Mouse (Mus musculus): ENCODE results near the gene Dpp7.

The Dpp7 gene

DNA sequence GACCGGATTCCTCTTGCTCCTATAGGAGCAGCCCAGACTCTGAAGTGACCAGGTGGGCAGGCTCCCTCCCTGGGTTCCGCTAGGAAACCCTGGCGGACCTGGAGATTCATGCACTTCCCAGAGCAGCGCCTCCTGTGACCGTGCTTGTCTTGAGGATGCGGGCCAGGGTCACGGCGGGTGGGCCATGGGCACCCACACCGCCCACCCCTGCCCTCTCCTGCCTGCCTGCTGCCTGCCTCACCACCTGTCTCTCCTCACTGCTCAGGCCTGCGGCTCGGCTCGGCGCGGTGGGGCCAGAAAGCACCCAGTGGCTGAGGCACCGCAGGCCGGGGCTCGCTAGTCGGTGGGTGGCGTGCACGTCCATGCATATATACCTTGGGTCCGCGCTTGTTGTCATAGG, 45.2 kb downstream of the Dpp7 start:
- no peak for DNase-seq (ENCODE audit: low spot score)

DNA sequence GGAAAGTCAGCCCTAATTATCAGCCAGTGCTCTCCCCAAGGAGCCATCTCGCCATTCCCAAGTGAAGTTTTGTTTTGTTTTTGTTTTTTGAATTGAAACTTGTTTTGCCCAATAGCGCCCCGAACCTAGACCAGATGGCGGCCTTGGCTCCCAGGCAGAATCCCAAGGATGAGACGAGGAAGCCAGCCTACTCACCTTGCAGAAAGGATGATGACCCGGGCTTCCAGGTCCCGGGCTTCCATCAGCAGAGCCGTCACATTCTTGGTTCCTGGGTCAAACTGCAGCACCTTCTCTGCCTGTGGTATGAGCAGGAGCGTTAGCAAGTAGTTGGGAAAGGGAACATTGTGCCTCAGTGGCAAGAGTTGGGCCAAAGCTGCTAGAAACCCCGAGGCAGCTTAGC, 46.0 kb downstream of the Dpp7 start:
- DNase-seq (ENCODE audit: low spot score) = no peak

GRCm38 (mm10) chr2:25305587-25306359, 50.4 kb downstream of the Dpp7 start:
- DNase-seq (ENCODE audit: low spot score) = no peak

GRCm38 (mm10) chr2:25304657-25305541, 51.3 kb downstream of the Dpp7 start:
- no peak for DNase-seq (ENCODE audit: low spot score)

DNA sequence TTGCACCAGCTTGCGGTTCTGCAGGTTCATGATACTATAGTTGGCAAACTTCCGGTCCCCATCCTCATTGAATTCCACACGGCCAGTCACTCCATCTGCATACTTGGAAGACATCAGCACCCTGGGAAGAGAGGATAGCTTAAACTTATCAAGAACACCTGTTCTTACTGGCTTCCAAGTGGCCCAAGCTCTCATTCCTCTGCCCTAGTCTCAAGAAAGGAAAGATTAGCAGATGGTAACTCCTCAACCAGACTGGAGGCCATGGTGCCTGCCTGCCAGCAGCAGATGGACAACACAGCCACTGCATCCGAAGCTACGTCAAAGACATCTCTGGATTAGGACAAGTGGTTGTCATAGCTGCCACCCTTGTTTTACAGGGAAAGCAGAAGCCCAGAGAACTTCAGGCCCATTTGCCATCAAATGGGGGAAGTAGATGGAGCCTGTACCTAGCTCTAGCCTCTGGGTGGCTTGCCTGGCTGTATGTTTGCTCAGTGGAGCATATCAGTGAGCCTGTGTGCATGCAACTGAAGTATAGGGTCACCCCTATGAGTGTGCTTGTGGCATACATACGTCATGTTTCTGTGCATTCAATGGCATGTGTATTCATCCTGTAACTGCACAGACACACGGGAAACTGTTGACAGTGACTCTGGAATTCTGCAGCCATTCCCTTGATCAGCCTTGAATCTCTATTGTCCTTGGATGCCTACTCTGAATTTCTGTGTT, 52.1 kb downstream of the Dpp7 start:
- DNase-seq (ENCODE audit: low spot score) = no peak

DNA sequence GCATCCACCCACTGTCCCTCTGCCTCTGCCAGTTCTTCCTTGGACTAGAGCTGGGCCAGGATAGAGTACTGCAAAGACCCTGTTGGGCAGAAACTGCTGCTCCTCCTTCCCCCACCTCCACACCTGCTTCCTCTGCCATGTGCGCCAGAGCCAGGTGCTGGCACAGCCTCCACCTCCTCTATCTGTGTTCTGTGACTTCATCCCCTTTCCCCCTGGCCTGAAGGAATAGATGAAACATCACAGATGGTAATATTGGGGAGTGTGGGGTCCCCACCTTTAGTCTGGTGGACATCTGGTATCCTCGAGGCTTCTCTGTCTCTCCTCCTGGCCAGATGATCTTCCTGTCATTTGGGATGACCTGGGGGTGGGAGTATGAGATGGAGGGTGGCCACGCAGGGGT, 52.7 kb downstream of the Dpp7 start:
- no peak for DNase-seq (ENCODE audit: low spot score)

All from layer of hippocampus, adult 11-12 months (tissue).